7 mouse cellular contexts compared by ENCODE assay signal in genomic region chr8:111625694-111626527, GRCm38 (mm10). TPM values are rescaled to one million over a fixed set of nuclear protein-coding genes. Genes with fewer than 3 reads are reported as not detected.
A peak's percentile ranks its signal among the peaks of the same experiment; 100 is the strongest.
DNase-seq lines count a peak whose midpoint lies in the region; ATAC-seq and TF ChIP-seq lines count a peak whose summit lies in the region.

No protein-coding gene starts in this region.

- H3K4me3 ChIP-seq in ES-E14 (ENCODE audit: insufficient read depth in 1 of 2, low read depth in 1 of 2, low read length in 2 of 2, poor library complexity in 1 of 2, severe bottlenecking in 1 of 2): no peak overlapping the region
- H3K4me3 ChIP-seq in intestine, postnatal 0 days (ENCODE audit: low read depth, low read length): no peak overlapping the region
- no peak overlapping the region for H3K4me3 ChIP-seq in liver, embryonic 11.5 days (ENCODE audit: low read depth, low read length)

- no peak overlapping the region for H3K9ac ChIP-seq in ES-E14 (ENCODE audit: insufficient read depth, low read depth, low read length, poor library complexity, severe bottlenecking)
- no peak overlapping the region for H3K9ac ChIP-seq in intestine, postnatal 0 days (ENCODE audit: low read depth, low read length)
- no peak overlapping the region for H3K9ac ChIP-seq in liver, embryonic 11.5 days (ENCODE audit: low read depth, low read length)

- peak; percentile 92 for TF ChIP-seq CTCF in intestine, postnatal 0 days (IDR thresholded peaks at IDR 0.05; ENCODE audit: low read depth)

- in situ Hi-C loops in ES-E14 (cut with MboI; ENCODE audit: low sequenced_read_pairs in 2 of 2, unreplicated experiment in 2 of 2): no loop called here

- H3K4me1 ChIP-seq in ES-E14 (ENCODE audit: control insufficient read depth in 2 of 2, insufficient read depth in 2 of 2, low read length in 2 of 2, poor library complexity in 1 of 2): peaks cover 3 to 49% of the 10 kb centered on the region in 2 experiments; a peak in 3 of 4 replicates
- H3K4me1 ChIP-seq in intestine, postnatal 0 days (replicated peaks; ENCODE audit: control insufficient read depth, insufficient read depth, low read length): no peaks in the 10 kb centered on the region
- no peaks in the 10 kb centered on the region for H3K4me1 ChIP-seq in liver, embryonic 11.5 days (replicated peaks; ENCODE audit: control insufficient read depth, insufficient read depth, low read length)

- no peak overlapping the region; the same call in 1 of the 2 replicates for H3K27ac ChIP-seq in ES-E14 (ENCODE audit: insufficient read depth, low read depth, low read length, poor library complexity, severe bottlenecking)
- no peak overlapping the region for H3K27ac ChIP-seq in intestine, postnatal 0 days (ENCODE audit: low read depth, low read length)
- no peak overlapping the region for H3K27ac ChIP-seq in liver, embryonic 11.5 days (ENCODE audit: low read depth, low read length)

- WGBS in intestine, postnatal 0 days: 32% methylated on average over 6 of the region's 6 CpGs
- 38% methylated on average over 6 of the region's 6 CpGs for WGBS in liver, embryonic 11.5 days

- ATAC-seq in frontal cortex, adult (ENCODE audit: low TSS enrichment): peak; percentile 11; the same call in 1 of the 2 replicates
- ATAC-seq in intestine, postnatal 0 days: 0 out of 2 replicates have a peak, but pooled peaks have one; percentile 31
- peak; percentile 52 for ATAC-seq in liver, embryonic 11.5 days (replicated peaks; ENCODE audit: low FRiP score)

- DNase-seq in B cell, adult 2 months: peak; percentile 81 to 82
- peak; percentile 91 for DNase-seq in ES-E14 (ENCODE audit: low read depth, low spot score)
- peak; percentile 76 for DNase-seq in cerebellum, adult 11 months
- peak; percentile 63 for DNase-seq in liver, embryonic 11.5 days (ENCODE audit: low spot score)
- peak; percentile 79 for DNase-seq in retina, postnatal 1 day

- peaks cover 6% of the 10 kb centered on the region; the same call in 1 of the 2 replicates for H3K36me3 ChIP-seq in ES-E14 (ENCODE audit: control insufficient read depth, insufficient read depth, low read length, poor library complexity, severe bottlenecking)
- H3K36me3 ChIP-seq in intestine, postnatal 0 days (ENCODE audit: control insufficient read depth, insufficient read depth): 0 out of 2 replicates have a peak, but pooled peaks cover 4% of the 10 kb centered on the region
- 0 out of 2 replicates have a peak, but pooled peaks cover 3% of the 10 kb centered on the region for H3K36me3 ChIP-seq in liver, embryonic 11.5 days (ENCODE audit: control insufficient read depth, insufficient read depth, low read length)

- no peak overlapping the region for H3K4me2 ChIP-seq in intestine, postnatal 0 days (replicated peaks; ENCODE audit: low read depth)
- no peak overlapping the region for H3K4me2 ChIP-seq in liver, embryonic 11.5 days

- H3K27me3 ChIP-seq in intestine, postnatal 0 days (replicated peaks; ENCODE audit: control insufficient read depth, insufficient read depth, low read length): no peaks in the 10 kb centered on the region
- H3K27me3 ChIP-seq in liver, embryonic 11.5 days (replicated peaks; ENCODE audit: control insufficient read depth, insufficient read depth, low read length): no peaks in the 10 kb centered on the region

- no peaks in the 10 kb centered on the region for H3K9me3 ChIP-seq in ES-E14 (ENCODE audit: control insufficient read depth, insufficient read depth, low read depth, low read length)
- no peaks in the 10 kb centered on the region for H3K9me3 ChIP-seq in intestine, postnatal 0 days (ENCODE audit: control insufficient read depth)
- no peaks in the 10 kb centered on the region for H3K9me3 ChIP-seq in liver, embryonic 11.5 days (ENCODE audit: control insufficient read depth, low read length)

TF ChIP-seq in ES-E14, 5 proteins besides CTCF, POLR2A, EP300 and RAD21:
- TF ChIP-seq CHD2 (IDR thresholded peaks at IDR 0.05; ENCODE audit: low read depth, low read length) (no peak), ZC3H11A (IDR thresholded peaks at IDR 0.05; ENCODE audit: borderline replicate concordance, low read depth, low read length) (0 out of 2 replicates have a peak, but pooled peaks have one; percentile 55), ZNF384 (IDR thresholded peaks at IDR 0.05; ENCODE audit: low read depth, low read length) (no peak), MAFK (IDR thresholded peaks at IDR 0.05; ENCODE audit: insufficient read depth, low read depth, low read length) (no peak), HCFC1 (IDR thresholded peaks at IDR 0.05; ENCODE audit: borderline replicate concordance, insufficient read depth, low read length) (no peak)

RNA-seq across cellular contexts. Expression of gene Ldhd, which starts 4.3 kb away (rescaled TPM):
- total RNA-seq in ES-E14 (2012; rRNA removed): 0.49 and 1.5 TPM in 2 replicates
- 5.8 and 6.5 TPM in 2 replicates for polyA plus RNA-seq in intestine, postnatal 0 days (2015; fragmentation: Nextera tagmentation; extraction: Ambion mirVana)
- polyA plus RNA-seq in liver, embryonic 11.5 days (2014; fragmentation: Nextera tagmentation; extraction: Ambion mirVana): 0.10 and 0.16 TPM in 2 replicates

RNA-seq across cellular contexts. Expression of gene Zfp1, which starts 17.3 kb away (rescaled TPM):
- 18.0 and 18.7 TPM in 2 replicates for total RNA-seq in ES-E14 (2012; rRNA removed)
- polyA plus RNA-seq in intestine, postnatal 0 days (2015; fragmentation: Nextera tagmentation; extraction: Ambion mirVana): 6.9 and 7.8 TPM in 2 replicates
- 14.2 and 15.6 TPM in 2 replicates for polyA plus RNA-seq in liver, embryonic 11.5 days (2014; fragmentation: Nextera tagmentation; extraction: Ambion mirVana)
